Mouse (Mus musculus): ENCODE results near the gene Gsc2.
"Not testable (repeated sequence)": the region's sequence is repeated elsewhere in the genome, so short reads cannot be mapped to it uniquely, and the experiment has no call there.

The Gsc2 gene

DNA sequence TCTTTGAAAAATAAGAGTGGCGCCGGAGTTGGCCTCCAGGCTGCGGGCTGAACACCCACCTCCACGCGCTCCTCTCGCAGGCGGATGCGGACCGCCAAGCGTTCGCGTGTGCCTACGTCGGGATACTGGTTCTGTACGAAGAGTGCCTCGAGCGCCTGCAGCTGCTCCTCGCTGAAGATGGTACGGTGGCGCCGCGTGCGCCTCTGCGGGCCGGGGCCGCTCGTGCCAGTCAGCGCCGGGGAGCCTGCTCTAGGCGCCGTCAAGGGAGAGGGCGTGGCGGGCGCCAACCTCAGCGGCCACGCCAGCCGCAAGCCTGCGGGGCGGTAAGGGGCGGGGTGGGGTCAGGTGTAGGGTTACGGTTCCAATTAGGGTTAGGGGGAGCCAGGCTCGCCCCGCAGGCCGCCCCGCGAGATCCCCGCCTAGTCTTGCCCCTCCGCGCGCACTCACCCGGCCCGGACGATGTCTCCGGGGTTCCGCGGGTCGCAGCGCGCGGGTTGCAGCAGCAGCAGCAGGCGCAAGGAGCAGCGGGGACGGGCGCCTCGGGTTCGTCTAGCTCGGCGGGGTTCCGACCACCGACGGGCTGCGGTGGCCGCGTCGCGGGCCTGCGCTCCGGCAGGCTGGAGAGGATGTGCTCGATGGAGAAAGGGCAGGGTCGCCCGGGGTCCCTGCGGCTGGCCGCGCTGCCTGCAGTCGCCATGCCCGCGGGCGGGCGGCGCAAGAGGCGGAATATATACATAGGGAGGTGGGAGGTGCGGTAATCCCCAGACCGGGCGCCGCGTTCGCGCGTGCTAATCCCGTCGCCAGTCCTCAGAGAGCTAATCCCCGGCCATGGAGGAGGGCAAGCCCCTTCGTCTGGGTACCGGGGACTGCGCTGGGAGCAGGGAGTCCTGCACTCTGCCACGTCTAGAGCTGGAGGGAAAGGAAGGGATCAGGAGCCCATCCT, at the start of gene Gsc2:
TSS of gene Gsc2 (minus strand) at position 753 of the 943 bp plus-strand sequence.
- no peak for DNase-seq (ENCODE audit: low spot score in 2 of 2)

- DNase-seq (ENCODE audit: low spot score in 2 of 2) = no peak
Observed at GRCm38 (mm10) chr16:17962091-17962490, 47.2 kb upstream of the Gsc2 start.

- not testable (repeated sequence) for DNase-seq (ENCODE audit: low spot score in 2 of 2)
Observed at GRCm38 (mm10) chr16:17956052-17956638, 41.3 kb upstream of the Gsc2 start.

DNA sequence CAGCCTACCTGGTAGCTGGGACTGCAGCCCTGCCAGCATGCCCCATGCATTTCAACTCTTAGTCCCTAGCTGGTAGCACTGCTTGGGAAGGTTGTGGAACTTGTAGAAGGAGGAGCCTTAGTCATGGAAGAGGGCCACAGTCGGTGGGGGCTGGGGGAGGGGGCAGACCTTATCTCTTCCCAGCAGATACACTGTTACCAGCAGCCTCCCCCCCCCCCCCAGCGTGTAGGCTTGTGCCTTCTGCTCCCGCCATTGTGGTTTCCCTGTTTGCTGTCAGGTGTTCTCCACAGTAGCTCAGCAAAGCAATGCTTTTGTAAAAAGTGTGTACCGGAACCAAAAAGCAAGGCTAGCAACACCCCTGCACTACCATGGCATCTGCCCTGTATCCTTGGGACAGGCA, 36.8 kb upstream of the Gsc2 start:
- no peak for DNase-seq (ENCODE audit: low spot score in 2 of 2)

GRCm38 (mm10) chr16:17950068-17950467, 35.2 kb upstream of the Gsc2 start:
- DNase-seq (ENCODE audit: low spot score in 2 of 2) = no peak

GRCm38 (mm10) chr16:17949421-17949877, 34.6 kb upstream of the Gsc2 start:
- DNase-seq (ENCODE audit: low spot score in 2 of 2) = no peak

DNA sequence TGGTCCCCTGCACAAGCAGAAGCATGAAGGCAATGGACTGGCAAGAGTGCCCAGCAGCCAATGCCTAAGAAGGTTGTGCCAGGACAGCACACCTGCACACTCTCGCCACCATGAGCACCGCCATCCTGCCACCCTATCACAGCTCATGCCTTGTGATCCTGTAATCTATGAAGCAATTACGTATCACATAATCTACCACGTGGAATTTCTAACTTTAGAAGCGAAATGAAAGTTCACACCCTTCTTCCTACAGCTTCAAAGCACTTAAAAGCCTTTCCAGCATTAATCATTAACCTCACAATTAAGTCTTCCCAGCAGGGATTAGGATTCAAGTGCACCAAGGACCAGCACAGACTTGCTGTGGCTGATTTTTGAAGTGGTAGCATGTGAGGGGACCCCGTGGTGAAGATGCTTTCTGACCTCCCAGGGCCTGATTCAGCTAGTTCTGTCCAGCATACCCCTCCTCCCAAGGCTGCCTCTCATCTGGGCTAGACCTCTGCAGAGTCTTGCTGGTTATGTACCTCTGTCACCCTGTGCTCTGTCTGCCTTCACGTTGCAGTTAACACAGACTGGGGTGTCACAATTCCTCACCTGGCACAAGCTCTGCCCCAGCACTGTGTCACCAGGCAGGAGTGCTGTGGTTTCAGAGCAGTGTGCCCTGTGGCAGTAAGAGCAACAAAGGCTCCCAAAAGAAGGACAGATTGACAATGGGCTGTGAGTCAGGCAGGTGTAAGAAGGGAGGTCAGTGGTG, 30.4 kb upstream of the Gsc2 start:
- DNase-seq (ENCODE audit: low spot score in 2 of 2) = no peak

- no peak for DNase-seq (ENCODE audit: low spot score in 2 of 2)
Observed at GRCm38 (mm10) chr16:17943466-17943865, 28.6 kb upstream of the Gsc2 start.

DNA sequence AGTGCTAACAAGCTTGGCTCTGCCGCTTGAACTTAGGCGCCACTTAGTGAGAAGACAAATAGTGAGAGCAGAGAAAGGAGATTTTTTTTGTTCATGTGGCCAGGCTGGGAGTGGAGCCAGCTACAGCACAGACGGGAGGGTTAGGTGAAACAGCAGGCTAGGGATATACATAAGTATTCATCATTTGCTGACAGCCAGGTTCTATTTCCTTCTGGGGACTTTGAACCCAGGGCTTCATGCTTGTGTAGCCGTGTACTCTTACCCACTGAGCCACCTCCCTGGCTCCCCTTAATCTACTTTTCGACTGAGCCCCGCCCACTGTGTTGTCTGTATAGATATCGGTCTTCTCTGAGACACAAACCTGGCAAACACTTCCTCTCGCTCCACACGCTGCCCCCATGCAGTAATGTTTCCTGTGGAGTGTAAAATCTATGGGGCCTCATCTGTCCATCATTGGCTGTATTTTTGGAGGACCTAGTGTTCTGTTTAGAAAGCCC, 24.4 kb upstream of the Gsc2 start:
- DNase-seq (ENCODE audit: low spot score in 2 of 2) = no peak

DNA sequence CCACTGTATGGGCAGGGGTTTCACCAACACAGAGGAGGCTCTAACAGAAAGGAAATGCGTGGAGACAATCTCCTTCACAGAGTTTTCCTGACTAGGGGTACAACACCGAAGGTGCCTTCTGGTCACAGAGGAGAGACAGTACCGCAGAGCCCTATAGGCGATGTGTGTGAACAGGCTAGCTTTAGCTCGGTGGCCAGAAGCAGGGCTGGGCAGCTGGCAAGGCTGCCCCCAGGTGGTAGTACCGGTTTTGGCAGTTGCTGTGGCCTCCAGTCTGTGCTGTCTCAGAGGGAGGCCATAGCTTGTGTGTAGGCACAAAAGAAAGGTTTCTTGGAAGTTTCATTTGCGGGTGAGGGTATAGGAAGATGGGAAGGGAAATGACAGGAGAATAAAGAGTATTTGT, 24.0 kb upstream of the Gsc2 start:
- peak; percentile 54 to 67 for DNase-seq (ENCODE audit: low spot score in 2 of 2)

- no peak for DNase-seq (ENCODE audit: low spot score in 2 of 2)
Observed at GRCm38 (mm10) chr16:17938187-17938586, 23.3 kb upstream of the Gsc2 start.

- DNase-seq (ENCODE audit: low spot score in 2 of 2) = no peak
Observed at GRCm38 (mm10) chr16:17936776-17937175, 21.9 kb upstream of the Gsc2 start.

DNA sequence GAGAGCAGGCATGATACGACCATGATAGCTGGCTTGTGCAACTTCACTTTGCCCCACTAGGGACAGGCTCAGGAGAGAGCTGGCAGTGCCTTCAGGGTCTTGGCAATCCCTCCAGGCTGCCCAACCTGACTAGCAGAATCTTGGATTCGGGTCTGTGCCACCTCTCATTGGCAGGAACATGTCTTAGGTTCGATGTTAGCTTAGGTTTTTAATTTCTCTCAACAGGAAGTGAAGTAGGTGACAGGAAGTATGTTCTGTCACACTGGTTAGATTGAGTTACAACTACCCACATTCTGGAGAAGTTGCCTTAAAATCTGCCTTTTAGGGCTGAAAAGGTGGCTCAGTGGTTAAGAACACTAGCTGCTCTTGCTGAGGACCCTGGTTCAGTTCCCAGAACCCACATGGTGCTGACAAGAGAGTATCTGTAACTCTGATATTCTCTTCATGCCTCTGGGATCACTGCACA, 19.6 kb upstream of the Gsc2 start:
- DNase-seq (ENCODE audit: low spot score in 2 of 2) = no peak

DNA sequence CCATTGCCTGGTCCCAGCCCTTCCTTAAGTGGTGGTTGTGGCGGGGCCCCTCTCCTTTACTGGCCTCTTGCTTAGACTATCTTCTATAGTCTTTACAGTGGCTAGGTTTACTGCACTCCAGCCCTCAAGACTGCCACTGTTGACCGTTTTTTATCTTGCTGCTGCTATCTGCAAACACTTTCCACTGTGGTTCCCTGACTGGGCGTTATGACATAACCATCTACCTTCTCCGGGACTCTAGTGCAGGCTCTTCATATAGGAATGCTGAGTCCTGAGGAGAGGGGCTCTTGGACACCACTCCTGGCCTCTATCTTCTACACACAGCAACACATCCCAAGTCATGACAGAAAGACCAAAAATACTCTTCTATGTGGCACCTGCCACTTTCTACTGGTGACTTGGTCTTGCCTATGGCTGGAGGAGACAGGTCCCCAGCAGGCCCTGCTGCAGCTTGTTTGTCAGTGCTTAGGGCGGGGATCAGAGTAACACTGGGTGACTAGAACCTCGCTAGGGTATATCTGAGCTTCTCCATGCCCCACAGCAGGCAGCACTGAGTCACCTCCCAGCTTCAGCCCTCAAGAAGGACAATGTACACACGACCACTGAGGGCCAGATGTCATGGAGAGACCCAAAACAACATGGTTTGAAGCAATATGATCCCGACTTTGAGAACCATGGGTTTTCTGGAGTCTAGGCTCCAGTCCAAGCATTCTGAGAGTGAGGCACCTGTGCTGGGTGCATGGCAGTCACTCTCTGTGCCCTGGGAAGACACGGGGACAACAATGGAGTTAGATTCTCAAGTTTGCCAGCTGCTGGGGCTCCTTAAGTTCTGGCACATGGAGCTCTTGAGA, 19.0 kb upstream of the Gsc2 start:
- no peak for DNase-seq (ENCODE audit: low spot score in 2 of 2)

DNA sequence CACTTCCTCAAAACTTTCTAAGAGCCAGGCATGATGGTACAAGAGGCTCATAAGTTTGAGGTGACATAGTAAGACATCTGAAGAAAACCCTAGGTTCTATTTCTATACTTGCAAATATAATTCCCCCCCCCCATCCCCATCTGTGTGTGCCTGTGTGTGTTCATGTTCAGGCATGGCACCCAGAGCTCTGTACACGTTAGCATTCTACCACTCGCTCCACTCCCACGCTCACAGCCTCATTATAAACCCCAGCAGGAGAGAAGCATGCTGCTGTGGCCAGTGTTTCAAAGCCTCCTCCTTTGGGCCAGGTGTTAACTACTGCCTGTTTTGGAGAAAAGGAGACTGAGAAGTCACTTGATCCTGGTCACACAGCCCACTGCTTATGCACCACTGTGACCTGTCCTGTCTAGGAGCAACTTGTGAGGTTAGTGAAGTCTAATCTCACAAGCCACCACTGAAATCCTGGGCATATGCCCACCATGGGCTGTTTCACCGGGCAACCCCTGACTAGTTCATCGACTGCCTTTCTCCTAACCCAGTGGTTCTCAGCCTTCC, 17.1 kb upstream of the Gsc2 start:
- no peak for DNase-seq (ENCODE audit: low spot score in 2 of 2)

- no peak for DNase-seq (ENCODE audit: low spot score in 2 of 2)
Observed at GRCm38 (mm10) chr16:17929631-17930030, 14.8 kb upstream of the Gsc2 start.

- no peak for DNase-seq (ENCODE audit: low spot score in 2 of 2)
Observed at GRCm38 (mm10) chr16:17929211-17929610, 14.4 kb upstream of the Gsc2 start.

DNA sequence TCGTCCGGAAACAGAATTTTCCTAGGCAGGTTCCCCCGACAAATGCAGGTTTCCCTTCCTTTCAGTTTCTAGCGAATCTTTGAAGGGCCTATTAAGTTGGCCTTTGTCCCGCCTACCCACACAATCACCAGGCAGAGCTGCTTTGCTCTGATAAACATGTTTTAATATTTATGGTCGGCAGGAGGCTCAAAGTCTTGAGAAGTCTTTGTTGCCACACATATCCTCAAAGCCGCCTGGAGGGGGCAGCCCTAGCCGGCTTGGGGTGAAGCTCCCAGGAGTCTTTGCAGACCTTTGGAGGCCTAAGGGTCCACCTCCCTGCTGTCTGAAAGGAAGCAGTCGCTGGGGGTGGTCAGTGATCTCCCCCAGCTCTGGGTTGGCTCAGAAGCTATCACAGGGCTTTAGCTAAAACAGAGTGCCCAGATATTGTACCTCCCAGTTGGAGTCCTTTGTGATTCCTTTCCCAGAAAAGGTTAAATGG, 13.8 kb upstream of the Gsc2 start:
- DNase-seq (ENCODE audit: low spot score in 2 of 2) = peak; percentile 47 to 69

- peak; percentile 60 to 61 for DNase-seq (ENCODE audit: low spot score in 2 of 2)
Observed at GRCm38 (mm10) chr16:17928087-17928580, 13.3 kb upstream of the Gsc2 start, which contains the start of gene Slc25a1. Slc25a1 (minus strand) TSS chr16:17928219.

DNA sequence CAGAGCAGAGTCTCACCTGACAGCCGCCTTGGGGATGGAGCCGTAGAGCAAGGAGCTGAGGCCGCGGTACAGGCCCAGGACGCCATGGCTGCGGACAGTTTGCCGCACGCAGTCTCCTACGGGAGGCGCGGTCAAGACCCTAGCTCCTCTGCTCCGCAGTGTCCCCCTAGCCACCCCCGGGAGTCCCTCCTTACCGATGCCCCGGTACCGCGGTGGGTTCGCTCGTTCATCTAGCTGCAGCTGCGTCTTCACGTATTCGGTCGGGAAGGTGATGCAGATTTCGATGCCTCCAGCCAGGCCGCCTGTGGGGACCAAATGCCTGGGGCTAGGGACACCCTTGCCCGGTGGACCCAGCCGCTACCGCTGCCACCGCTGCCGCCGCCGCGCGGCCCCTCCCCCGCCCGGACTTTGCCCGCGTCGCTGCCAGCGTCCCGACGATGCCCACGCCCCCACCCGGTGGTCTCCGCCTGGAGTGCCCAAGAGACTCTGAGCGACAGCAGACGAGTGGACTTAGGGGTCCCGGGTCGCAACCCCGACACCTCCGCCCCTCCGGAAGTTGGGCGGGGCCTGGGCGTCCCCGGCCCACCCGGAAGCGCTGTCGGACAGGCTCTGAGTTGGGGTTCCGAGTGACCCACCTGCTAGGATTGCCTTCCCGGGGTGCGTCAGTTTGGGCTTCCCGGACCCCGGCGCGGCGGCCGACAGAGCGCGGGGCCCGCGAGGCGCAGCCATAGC, 12.7 kb upstream of the Gsc2 start:
- no peak for DNase-seq (ENCODE audit: low spot score in 2 of 2)
